In the genomic region with DNA sequence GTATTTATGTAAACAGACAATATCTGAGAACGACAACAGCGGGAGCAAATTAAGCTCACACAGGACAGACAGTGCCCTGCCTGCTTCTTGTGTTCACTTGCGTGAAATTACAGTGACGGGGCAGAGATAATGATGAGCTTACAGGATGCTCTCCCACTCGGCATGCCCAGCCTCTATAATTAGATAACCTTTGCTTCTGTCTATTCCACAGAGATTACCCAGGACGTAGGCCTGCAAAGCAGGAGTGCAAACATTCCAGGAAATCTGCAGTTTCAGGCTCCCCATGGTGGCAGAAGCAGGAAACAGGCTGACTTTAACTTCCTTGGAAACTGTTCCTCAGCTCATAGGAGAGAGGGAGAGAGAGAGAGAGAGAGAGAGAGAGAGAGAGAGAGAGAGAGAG, we compare ENCODE assay signal across 15 mouse cellular contexts. TPM values are rescaled to one million over a fixed set of nuclear protein-coding genes. Genes with fewer than 3 reads are reported as not detected.
DNase-seq lines count a peak whose midpoint lies in the region; ATAC-seq and TF ChIP-seq lines count a peak whose summit lies in the region.
"Had no signal": no experiment of that assay in that cellular context is flagged by ENCODE, and none has a peak within 500 bp of the region (broad histone marks: within the 10 kb centered on the region; RNA-seq: fewer than 3 reads in every experiment).

No protein-coding gene starts in this region.

- no peak overlapping the region for H3K4me3 ChIP-seq in forebrain, embryonic 15.5 days
- H3K4me3 ChIP-seq in forebrain, embryonic 16.5 days (replicated peaks; ENCODE audit: low read length) = no peak overlapping the region
- H3K4me3 ChIP-seq in liver, postnatal 0 days (ENCODE audit: low read depth, low read length) = no peak overlapping the region
- H3K4me3 ChIP-seq in hindbrain, embryonic 15.5 days = no peak overlapping the region
- H3K4me3 ChIP-seq: embryonic facial prominence, embryonic 12.5 days; myocyte had no signal

- 68% methylated on average over 6 of the region's 6 CpGs for WGBS in forebrain, embryonic 15.5 days
- 61% methylated on average over 6 of the region's 6 CpGs for WGBS in forebrain, embryonic 16.5 days
- 55% methylated on average over 6 of the region's 6 CpGs for WGBS in liver, postnatal 0 days (ENCODE audit: insufficient replicate concordance)
- 32% methylated on average over 6 of the region's 6 CpGs for WGBS in hindbrain, embryonic 15.5 days

- no peak overlapping the region for H3K9ac ChIP-seq in forebrain, embryonic 15.5 days (replicated peaks)
- H3K9ac ChIP-seq in forebrain, embryonic 16.5 days (replicated peaks; ENCODE audit: low read depth, low read length) = no peak overlapping the region
- H3K9ac ChIP-seq in liver, postnatal 0 days (replicated peaks) = no peak overlapping the region
- H3K9ac ChIP-seq in hindbrain, embryonic 15.5 days = no peak overlapping the region
- H3K9ac ChIP-seq: embryonic facial prominence, embryonic 12.5 days had no signal

- DNase-seq in liver, postnatal 0 days = no peak
- no peak for DNase-seq in liver
- DNase-seq in retina, postnatal 1 day = peak; percentile 65
- DNase-seq in ovary, postnatal 14 days (ENCODE audit: low spot score) = no peak
- no peak for DNase-seq in urinary bladder, postnatal 14 days (ENCODE audit: low spot score)
- DNase-seq: cerebellum, adult 9-11 months; heart, adult 18-20 months; heart, postnatal 14 days; lung, postnatal 4 days had no signal

- 0 out of 2 replicates have a peak, but pooled peaks have one; percentile 10 for TF ChIP-seq CTCF in liver, postnatal 0 days (IDR thresholded peaks at IDR 0.05; ENCODE audit: low read depth)

- H3K9me3 ChIP-seq in forebrain, embryonic 15.5 days = no peaks in the 10 kb centered on the region
- H3K9me3 ChIP-seq in forebrain, embryonic 16.5 days (ENCODE audit: control insufficient read depth, low read length) = no peaks in the 10 kb centered on the region
- H3K9me3 ChIP-seq in liver, postnatal 0 days (ENCODE audit: low read length) = no peaks in the 10 kb centered on the region
- H3K9me3 ChIP-seq in hindbrain, embryonic 15.5 days = no peaks in the 10 kb centered on the region
- H3K9me3 ChIP-seq: embryonic facial prominence, embryonic 12.5 days had no signal

- TF ChIP-seq EP300 in liver, postnatal 0 days (IDR thresholded peaks at IDR 0.05; ENCODE audit: low read depth) = no peak

- no peaks in the 10 kb centered on the region for H3K36me3 ChIP-seq in forebrain, embryonic 15.5 days
- no peaks in the 10 kb centered on the region for H3K36me3 ChIP-seq in forebrain, embryonic 16.5 days (ENCODE audit: control insufficient read depth, insufficient read depth)
- H3K36me3 ChIP-seq in liver, postnatal 0 days (replicated peaks; ENCODE audit: insufficient read depth, low read length) = no peaks in the 10 kb centered on the region
- H3K36me3 ChIP-seq in hindbrain, embryonic 15.5 days = no peaks in the 10 kb centered on the region
- H3K36me3 ChIP-seq: embryonic facial prominence, embryonic 12.5 days had no signal

- no peak overlapping the region for H3K4me2 ChIP-seq in forebrain, embryonic 15.5 days (replicated peaks)
- H3K4me2 ChIP-seq in forebrain, embryonic 16.5 days (ENCODE audit: low read length) = no peak overlapping the region
- no peak overlapping the region for H3K4me2 ChIP-seq in liver, postnatal 0 days (ENCODE audit: low read depth, low read length)
- no peak overlapping the region for H3K4me2 ChIP-seq in hindbrain, embryonic 15.5 days
- H3K4me2 ChIP-seq: embryonic facial prominence, embryonic 12.5 days; liver, embryonic 11.5 days had no signal

- ATAC-seq in forebrain, embryonic 15.5 days (replicated peaks) = 0 out of 2 replicates have a peak, but pooled peaks have one; percentile 17
- no peak for ATAC-seq in forebrain, embryonic 16.5 days
- no peak for ATAC-seq in liver, postnatal 0 days
- peak; percentile 52; the same call in 1 of the 2 replicates for ATAC-seq in hindbrain, embryonic 15.5 days (ENCODE audit: low FRiP score, low read depth)

- peaks cover 13% of the 10 kb centered on the region for H3K4me1 ChIP-seq in forebrain, embryonic 15.5 days
- H3K4me1 ChIP-seq in forebrain, embryonic 16.5 days (replicated peaks; ENCODE audit: control insufficient read depth, insufficient read depth, low read length) = peaks cover 8% of the 10 kb centered on the region; the same call in 1 of the 2 replicates
- H3K4me1 ChIP-seq in liver, postnatal 0 days (ENCODE audit: insufficient read depth) = no peaks in the 10 kb centered on the region
- H3K4me1 ChIP-seq in hindbrain, embryonic 15.5 days (replicated peaks) = peaks cover 21% of the 10 kb centered on the region
- H3K4me1 ChIP-seq: embryonic facial prominence, embryonic 12.5 days had no signal

- H3K27me3 ChIP-seq in forebrain, embryonic 15.5 days = no peaks in the 10 kb centered on the region
- H3K27me3 ChIP-seq in forebrain, embryonic 16.5 days (replicated peaks; ENCODE audit: control insufficient read depth, insufficient read depth, low read length) = no peaks in the 10 kb centered on the region
- H3K27me3 ChIP-seq in liver, postnatal 0 days (ENCODE audit: insufficient read depth, low read length) = no peaks in the 10 kb centered on the region
- H3K27me3 ChIP-seq in hindbrain, embryonic 15.5 days = no peaks in the 10 kb centered on the region
- H3K27me3 ChIP-seq: embryonic facial prominence, embryonic 12.5 days had no signal

- no peak overlapping the region for H3K27ac ChIP-seq in forebrain, embryonic 15.5 days (replicated peaks)
- H3K27ac ChIP-seq in forebrain, embryonic 16.5 days (ENCODE audit: low read length) = no peak overlapping the region
- H3K27ac ChIP-seq in liver, postnatal 0 days (ENCODE audit: low read depth) = no peak overlapping the region
- no peak overlapping the region for H3K27ac ChIP-seq in hindbrain, embryonic 15.5 days (replicated peaks)
- H3K27ac ChIP-seq: embryonic facial prominence, embryonic 12.5 days had no signal

RNA-seq across cellular contexts. Expression of a gene that starts 56.2 kb away (rescaled TPM):
- polyA plus RNA-seq in forebrain, embryonic 15.5 days (2015; fragmentation: Nextera tagmentation; extraction: Ambion mirVana) = 18.1 and 18.2 TPM in 2 replicates
- 18.1 and 19.5 TPM in 2 replicates for polyA plus RNA-seq in forebrain, embryonic 16.5 days (2015; fragmentation: Nextera tagmentation; extraction: Ambion mirVana)
- 2.6 TPM in 2 replicates for polyA plus RNA-seq in liver, postnatal 0 days (2015; fragmentation: Nextera tagmentation; extraction: Ambion mirVana)
- 15.1 and 16.4 TPM in 2 replicates for polyA plus RNA-seq in hindbrain, embryonic 15.5 days (2015; fragmentation: Nextera tagmentation; extraction: Ambion mirVana)

RNA-seq across cellular contexts. Expression of a gene that starts 56.2 kb away (rescaled TPM):
- polyA plus RNA-seq in forebrain, embryonic 15.5 days (2015; fragmentation: Nextera tagmentation; extraction: Ambion mirVana) = 47.8 and 53.5 TPM in 2 replicates
- 56.7 and 61.8 TPM in 2 replicates for polyA plus RNA-seq in forebrain, embryonic 16.5 days (2015; fragmentation: Nextera tagmentation; extraction: Ambion mirVana)
- 4.9 and 5.0 TPM in 2 replicates for polyA plus RNA-seq in liver, postnatal 0 days (2015; fragmentation: Nextera tagmentation; extraction: Ambion mirVana)
- 41.1 and 42.5 TPM in 2 replicates for polyA plus RNA-seq in hindbrain, embryonic 15.5 days (2015; fragmentation: Nextera tagmentation; extraction: Ambion mirVana)

Comparison
In these comparisons a context has a peak if more than half of its experiments do, and no peak if none do; other contexts are left out.
1. ATAC-seq: peak in forebrain, embryonic 15.5 days (single experiment) and hindbrain, embryonic 15.5 days (single experiment); none in forebrain, embryonic 16.5 days (single experiment) and liver, postnatal 0 days (single experiment).